Mouse (Mus musculus) myocyte (in vitro differentiated cells): ENCODE results near the gene Cux1.

ENCODE experiments used
- E2F4 ChIP-seq: IDR thresholded peaks from one replicate; pipeline ENCODE4 v1.6.1; 2011; ENCODE audit warnings: mild to moderate bottlenecking, control low read depth, moderate library complexity; ENCODE audit not compliant: insufficient read depth
- MAX ChIP-seq: IDR thresholded peaks from one replicate; pipeline ENCODE4 v1.6.1; 2011; ENCODE audit warnings: low read depth, mild to moderate bottlenecking, control low read depth
- MYOG ChIP-seq, 3 experiments: IDR thresholded peaks; one replicate each; pipeline ENCODE4 v1.6.1; 2011; ENCODE audit warnings: control low read depth in 2 of 3, low read depth in 2 of 3, mild to moderate bottlenecking in 2 of 3; ENCODE audit not compliant: insufficient read length in 2 of 3, control insufficient read depth in 1 of 3, insufficient read depth in 1 of 3
- POLR2A ChIP-seq: IDR thresholded peaks from one replicate; pipeline ENCODE4 v1.6.1; 2011; ENCODE audit warnings: low read depth, mild to moderate bottlenecking, control low read depth, moderate library complexity; ENCODE audit not compliant: insufficient read length
- POLR2AphosphoS2 ChIP-seq: IDR thresholded peaks from one replicate; pipeline ENCODE4 v1.6.1; 2011; ENCODE audit warnings: low read depth, control low read depth; ENCODE audit not compliant: insufficient read length
- TCF12 ChIP-seq: IDR thresholded peaks from one replicate; pipeline ENCODE4 v1.6.1; 2011; ENCODE audit warnings: mild to moderate bottlenecking, control low read depth; ENCODE audit not compliant: poor library complexity, insufficient read depth, severe bottlenecking
- USF1 ChIP-seq: IDR thresholded peaks from one replicate; pipeline ENCODE4 v1.6.1; 2011; ENCODE audit warnings: low read depth, mild to moderate bottlenecking, control low read depth, moderate library complexity

- TF ChIP-seq POLR2A (no peak), POLR2AphosphoS2 (no peak), TCF12 (no peak), E2F4 (no peak), USF1 (no peak), MYOG (IDR thresholded peaks at IDR 0.05; ENCODE audit: control insufficient read depth in 1 of 3, insufficient read depth in 1 of 3, insufficient read length in 2 of 3, low read depth in 2 of 3) (no peak), MAX (no peak)
Observed at GRCm38 (mm10) chr5:136386757-136387156, 180.5 kb downstream of the Cux1 start.
